In genomic region chr9:46110648-46111047, GRCm38 (mm10) we compare ENCODE assay signal across 8 mouse cellular contexts.
DNase-seq lines count a peak whose midpoint lies in the region; ATAC-seq and TF ChIP-seq lines count a peak whose summit lies in the region.

No protein-coding gene starts in this region.

- 14% methylated on average over 7 of the region's 7 CpGs for WGBS in lung, adult 2 months
- WGBS in forebrain, embryonic 16.5 days: 76% methylated on average over 7 of the region's 7 CpGs

- no peak for TF ChIP-seq POLR2A in lung, adult 2 months (IDR thresholded peaks at IDR 0.05; ENCODE audit: borderline replicate concordance, extremely low read depth, low read depth, low read length)

- no peaks in the 10 kb centered on the region for H3K9me3 ChIP-seq in forebrain, embryonic 16.5 days (ENCODE audit: control insufficient read depth, low read length)

- TF ChIP-seq CTCF in lung, adult 2 months (IDR thresholded peaks at IDR 0.05; ENCODE audit: insufficient read depth, low read length): no peak

- peak; percentile 39 to 56; a peak in 1 of 4 replicates for ATAC-seq in hematopoietic stem cell, adult 5-6 weeks (replicated peaks in 1 of 2; ENCODE audit: insufficient read depth in 1 of 2, low FRiP score in 2 of 2, low TSS enrichment in 1 of 2, low read depth in 1 of 2, poor library complexity in 2 of 2, severe bottlenecking in 2 of 2)
- no peak for ATAC-seq in forebrain, embryonic 16.5 days

- H3K4me1 ChIP-seq in brown adipose tissue, adult 24 weeks (ENCODE audit: control insufficient read depth, insufficient read depth, insufficient read length, low read length): peaks cover 13% of the 10 kb centered on the region
- peaks cover 17% of the 10 kb centered on the region for H3K4me1 ChIP-seq in lung, adult 2 months (ENCODE audit: control insufficient read depth, insufficient read depth, low read length)
- peaks cover 8% of the 10 kb centered on the region for H3K4me1 ChIP-seq in forebrain, embryonic 16.5 days (replicated peaks; ENCODE audit: control insufficient read depth, insufficient read depth, low read length)

- peak; percentile 84 for DNase-seq in 3T3-L1 (ENCODE audit: low read depth, low spot score)
- DNase-seq in lung, adult 2 months: no peak
- DNase-seq in cerebellum, adult 11-12 months: no peak
- DNase-seq in cerebellum, adult 18-20 months: no peak
- DNase-seq in embryo, embryonic 10.5 days (ENCODE audit: low spot score): no peak

- H3K27ac ChIP-seq in brown adipose tissue, adult 24 weeks (replicated peaks; ENCODE audit: low read depth, low read length): 0 out of 2 replicates have a peak overlapping the region, but pooled peaks have one; percentile 41
- H3K27ac ChIP-seq in forebrain, embryonic 16.5 days (ENCODE audit: low read length): no peak overlapping the region

- peak overlapping the region; percentile 10; the same call in 1 of the 2 replicates for H3K4me3 ChIP-seq in brown adipose tissue, adult 24 weeks (ENCODE audit: insufficient read depth, low read depth, low read length)
- H3K4me3 ChIP-seq in lung, adult 2 months (replicated peaks; ENCODE audit: extremely low read depth, low read depth, low read length): peak overlapping the region; percentile 36
- H3K4me3 ChIP-seq in forebrain, embryonic 16.5 days (replicated peaks; ENCODE audit: low read length): no peak overlapping the region

- H3K27me3 ChIP-seq in forebrain, embryonic 16.5 days (replicated peaks; ENCODE audit: control insufficient read depth, insufficient read depth, low read length): no peaks in the 10 kb centered on the region

- no peak overlapping the region for H3K9ac ChIP-seq in forebrain, embryonic 16.5 days (replicated peaks; ENCODE audit: low read depth, low read length)

- H3K4me2 ChIP-seq in forebrain, embryonic 16.5 days (ENCODE audit: low read length): no peak overlapping the region

- H3K36me3 ChIP-seq in forebrain, embryonic 16.5 days (ENCODE audit: control insufficient read depth, insufficient read depth): no peaks in the 10 kb centered on the region
